Comparison of ENCODE assay signal across 35 mouse cellular contexts in the genomic region with DNA sequence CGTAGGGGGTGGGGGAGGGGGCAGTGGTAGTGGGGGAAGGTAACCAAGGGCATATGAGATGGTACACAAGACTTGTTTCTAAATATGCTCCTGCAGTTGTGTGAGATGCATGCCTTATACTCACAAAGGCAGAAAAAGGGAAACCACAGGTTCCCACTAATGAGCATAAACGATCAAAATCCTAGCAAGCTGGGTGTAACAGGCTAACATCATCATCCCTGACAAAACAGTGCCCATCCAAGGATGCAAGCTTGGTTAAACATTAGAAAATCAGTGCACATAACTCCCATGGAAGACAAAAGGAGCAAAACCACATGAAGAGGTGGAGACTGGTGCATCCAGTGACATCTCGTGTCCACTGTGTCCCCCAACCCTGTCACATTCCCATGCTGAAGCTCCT. TPM values are rescaled to one million over a fixed set of nuclear protein-coding genes. Genes with fewer than 3 reads are reported as not detected.
"Had no signal": no experiment of that assay in that cellular context is flagged by ENCODE, and none has a peak within 500 bp of the region (broad histone marks: within the 10 kb centered on the region; RNA-seq: fewer than 3 reads in every experiment).

No protein-coding gene starts in this region.

- H3K4me1 ChIP-seq: limb, embryonic 12.5 days; limb, embryonic 13.5 days; liver, embryonic 12.5 days; liver, embryonic 13.5 days; liver, embryonic 15.5 days; lung, embryonic 15.5 days; megakaryocyte, embryonic 14.5 days had no signal

- H3K4me3 ChIP-seq: left cerebral cortex, adult 2 months; limb, embryonic 10.5 days; limb, embryonic 12.5 days; limb, embryonic 13.5 days; limb, embryonic 15.5 days; liver, embryonic 12.5 days; liver, embryonic 13.5 days; liver, embryonic 15.5 days; lung, embryonic 15.5 days; megakaryocyte, embryonic 14.5 days; midbrain, embryonic 10.5 days; midbrain, embryonic 12.5 days; midbrain, embryonic 13.5 days; midbrain, embryonic 15.5 days; myocyte had no signal

- H3K36me3 ChIP-seq: limb, embryonic 10.5 days; limb, embryonic 12.5 days; limb, embryonic 13.5 days; limb, embryonic 15.5 days; liver, embryonic 12.5 days; liver, embryonic 13.5 days; liver, embryonic 15.5 days; lung, embryonic 15.5 days; midbrain, embryonic 10.5 days; midbrain, embryonic 12.5 days; midbrain, embryonic 13.5 days; midbrain, embryonic 15.5 days had no signal

- DNase-seq: left cerebral cortex, postnatal 4 days; liver; liver, embryonic 13.5 days; liver, postnatal 0 days; lung, adult 18-20 months; lung, adult 2 months; lung, embryonic 14.5 days; lung, postnatal 10 days; lung, postnatal 14 days; lung, postnatal 36 days; lung, postnatal 4 days; midbrain, embryonic 14.5 days had no signal

- H3K9ac ChIP-seq: limb, embryonic 12.5 days; limb, embryonic 13.5 days; limb, embryonic 15.5 days; liver, embryonic 12.5 days; liver, embryonic 13.5 days; liver, embryonic 14.5 days; liver, embryonic 15.5 days; liver, postnatal 0 days; lung, embryonic 14.5 days; lung, embryonic 15.5 days; midbrain, embryonic 12.5 days; midbrain, embryonic 13.5 days; midbrain, embryonic 15.5 days had no signal

- H3K27me3 ChIP-seq: limb, embryonic 12.5 days; limb, embryonic 13.5 days; limb, embryonic 15.5 days; liver, embryonic 13.5 days; liver, embryonic 15.5 days; lung, embryonic 15.5 days; midbrain, embryonic 12.5 days; midbrain, embryonic 15.5 days had no signal

- H3K9me3 ChIP-seq: limb, embryonic 10.5 days; limb, embryonic 12.5 days; limb, embryonic 13.5 days; limb, embryonic 15.5 days; liver, embryonic 12.5 days; liver, embryonic 13.5 days; liver, embryonic 15.5 days; lung, embryonic 15.5 days; megakaryocyte, embryonic 14.5 days; midbrain, embryonic 10.5 days; midbrain, embryonic 12.5 days; midbrain, embryonic 13.5 days; midbrain, embryonic 15.5 days had no signal

- ATAC-seq: liver, embryonic 12.5 days; liver, postnatal 0 days; midbrain, embryonic 13.5 days; midbrain, embryonic 15.5 days; midbrain, embryonic 16.5 days had no signal

- H3K27ac ChIP-seq: left cerebral cortex, adult 2 months; limb, embryonic 10.5 days; limb, embryonic 12.5 days; limb, embryonic 13.5 days; limb, embryonic 15.5 days; liver, embryonic 12.5 days; liver, embryonic 13.5 days; liver, embryonic 14.5 days; liver, embryonic 15.5 days; lung, embryonic 15.5 days; macrophage; midbrain, embryonic 10.5 days; midbrain, embryonic 12.5 days; midbrain, embryonic 13.5 days; midbrain, embryonic 15.5 days had no signal

- H3K4me2 ChIP-seq: limb, embryonic 12.5 days; limb, embryonic 13.5 days; limb, embryonic 15.5 days; liver, embryonic 11.5 days; liver, embryonic 12.5 days; liver, embryonic 13.5 days; liver, embryonic 15.5 days; lung, embryonic 14.5 days; lung, embryonic 15.5 days; midbrain, embryonic 11.5 days; midbrain, embryonic 12.5 days; midbrain, embryonic 13.5 days; midbrain, embryonic 15.5 days had no signal

RNA-seq across cellular contexts. Expression of a gene that starts 40.8 kb away (rescaled TPM):
- total RNA-seq: megakaryocyte, adult 5-6 weeks; megakaryocyte-erythroid progenitor cell, adult 5-6 weeks; monocyte, adult 5-6 weeks had no signal
- polyA plus RNA-seq: liver, embryonic 16.5 days; macrophage; myocyte had no signal
